Mouse (Mus musculus) liver, embryonic 16.5 days (tissue): ENCODE measurements at regions not wholly inside any gene's neighbourhood (a gene's known extent, or its start where the extent isn't known, plus 50 kb on each side); places are given as distances from the start of the nearest gene placed in this dataset.

Experiments used
- ATAC-seq: fragments of 200-750 bp; cut with Nextera tagmentation; 2 replicates; pipeline ENCODE4 v1.8.0; 2017; ENCODE audit warnings: low read depth, mild to moderate bottlenecking, moderate number of reproducible peaks, moderate library complexity
- H3K27ac ChIP-seq: fragments of 300-500 bp; sonication (generic); 2 replicates; pipeline ENCODE4 v1.5.1; 2014; ENCODE audit warnings: mild to moderate bottlenecking, low read length
- H3K27me3 ChIP-seq: fragments of 300-500 bp; sonication (generic); 2 replicates; pipeline ENCODE4 v1.6.1; 2014; ENCODE audit warnings: low read depth, low read length, mixed read lengths; ENCODE audit not compliant: control insufficient read depth, insufficient read depth
- H3K36me3 ChIP-seq: fragments of 300-500 bp; sonication (generic); 2 replicates; pipeline ENCODE4 v1.6.1; 2014; ENCODE audit warnings: mild to moderate bottlenecking; ENCODE audit not compliant: control insufficient read depth, insufficient read depth
- H3K4me1 ChIP-seq: fragments of 300-500 bp; sonication (generic); 2 replicates; pipeline ENCODE4 v1.6.1; 2014; ENCODE audit warnings: low read depth, low read length, mixed read lengths; ENCODE audit not compliant: control insufficient read depth
- H3K4me2 ChIP-seq: fragments of 300-500 bp; sonication (generic); 2 replicates; pipeline ENCODE4 v1.6.1; 2014; ENCODE audit warnings: low read depth, low read length, mixed read lengths
- H3K4me3 ChIP-seq: fragments of 300-500 bp; sonication (generic); 2 replicates; pipeline ENCODE4 v1.5.1; 2014; ENCODE audit warnings: low read depth, mild to moderate bottlenecking, low read length
- H3K9ac ChIP-seq: fragments of 300-500 bp; sonication (generic); 2 replicates; pipeline ENCODE4 v1.6.1; 2014; ENCODE audit warnings: low read depth, low read length
- H3K9me3 ChIP-seq: fragments of 300-500 bp; sonication (generic); replicated peaks from 2 replicates; pipeline ENCODE4 v1.6.1; 2016; ENCODE audit warnings: low read length; ENCODE audit not compliant: control insufficient read depth
- WGBS: fragments of 180-500 bp; shearing (Covaris S2); extraction: QIAGEN DNeasy Blood & Tissue Kit; methylation state at CpG from one replicate; pipeline ENCODE4 v1.1.7; 2014; ENCODE audit not compliant: insufficient replicate concordance; 5-methylcytosine and 5-hydroxymethylcytosine counted together

- 35% methylated on average over 2 of the region's 2 CpGs for WGBS
- no peak overlapping the region for H3K9ac ChIP-seq
- no peaks in the 10 kb centered on the region for H3K9me3 ChIP-seq
- H3K36me3 ChIP-seq = no peaks in the 10 kb centered on the region
- no peak overlapping the region for H3K27ac ChIP-seq
- H3K4me2 ChIP-seq = no peak overlapping the region
- no peaks in the 10 kb centered on the region for H3K27me3 ChIP-seq
- H3K4me1 ChIP-seq = no peaks in the 10 kb centered on the region
- no peak for ATAC-seq
- no peak overlapping the region for H3K4me3 ChIP-seq
These were observed 318.9 kb downstream of the Sv2b start for GRCm38 (mm10) chr7:74990198-74990597.

- H3K27ac ChIP-seq = no peak overlapping the region
- H3K4me2 ChIP-seq = no peak overlapping the region
- H3K27me3 ChIP-seq = no peaks in the 10 kb centered on the region
- no peak overlapping the region for H3K9ac ChIP-seq
- H3K36me3 ChIP-seq = no peaks in the 10 kb centered on the region
- no peaks in the 10 kb centered on the region for H3K4me1 ChIP-seq
- WGBS = 43% methylated on average over 2 of the region's 2 CpGs
- no peaks in the 10 kb centered on the region for H3K9me3 ChIP-seq
- no peak overlapping the region for H3K4me3 ChIP-seq
- ATAC-seq = no peak
These were observed 329.6 kb downstream of the Sv2b start for GRCm38 (mm10) chr7:74979479-74979878.

GRCm38 (mm10) chr7:74975986-74976385, 333.1 kb downstream of the Sv2b start:
- Histone ChIP-seq H3K27ac (no peak overlapping the region), H3K4me3 (no peak overlapping the region), H3K4me2 (no peak overlapping the region), H3K4me1 (no peaks in the 10 kb centered on the region), H3K9me3 (no peaks in the 10 kb centered on the region), H3K36me3 (no peaks in the 10 kb centered on the region), H3K27me3 (no peaks in the 10 kb centered on the region), H3K9ac (no peak overlapping the region)
- ATAC-seq = no peak

- WGBS = 15% methylated on average over 3 of the region's 3 CpGs
- Histone ChIP-seq H3K36me3 (no peaks in the 10 kb centered on the region), H3K4me1 (no peaks in the 10 kb centered on the region), H3K9me3 (no peaks in the 10 kb centered on the region), H3K27me3 (no peaks in the 10 kb centered on the region), H3K27ac (no peak overlapping the region), H3K4me3 (no peak overlapping the region), H3K4me2 (no peak overlapping the region), H3K9ac (no peak overlapping the region)
- ATAC-seq = no peak
These were observed 334.6 kb downstream of the Sv2b start for GRCm38 (mm10) chr7:74974448-74974847.

GRCm38 (mm10) chr7:74944421-74945098, 364.5 kb downstream of the Sv2b start:
- no peak for ATAC-seq
- no peaks in the 10 kb centered on the region for H3K36me3 ChIP-seq
- no peak overlapping the region for H3K27ac ChIP-seq
- H3K9ac ChIP-seq = no peak overlapping the region
- H3K4me1 ChIP-seq = no peaks in the 10 kb centered on the region
- H3K4me2 ChIP-seq = no peak overlapping the region
- 45% methylated on average over 5 of the region's 5 CpGs for WGBS
- no peak overlapping the region for H3K4me3 ChIP-seq
- H3K9me3 ChIP-seq = no peaks in the 10 kb centered on the region
- H3K27me3 ChIP-seq = no peaks in the 10 kb centered on the region

- no peaks in the 10 kb centered on the region for H3K36me3 ChIP-seq
- no peak overlapping the region for H3K4me2 ChIP-seq
- H3K4me1 ChIP-seq = no peaks in the 10 kb centered on the region
- no peaks in the 10 kb centered on the region for H3K9me3 ChIP-seq
- no peak overlapping the region for H3K27ac ChIP-seq
- 62% methylated on average over 4 of the region's 4 CpGs for WGBS
- H3K9ac ChIP-seq = no peak overlapping the region
- H3K4me3 ChIP-seq = no peak overlapping the region
- no peaks in the 10 kb centered on the region for H3K27me3 ChIP-seq
- ATAC-seq = no peak
These were observed 366.1 kb downstream of the Sv2b start for GRCm38 (mm10) chr7:74942917-74943316.

GRCm38 (mm10) chr7:74942146-74942545, 366.9 kb downstream of the Sv2b start:
- Histone ChIP-seq H3K4me2 (no peak overlapping the region), H3K36me3 (no peaks in the 10 kb centered on the region), H3K9me3 (no peaks in the 10 kb centered on the region), H3K27ac (no peak overlapping the region), H3K4me3 (no peak overlapping the region), H3K27me3 (no peaks in the 10 kb centered on the region), H3K9ac (no peak overlapping the region), H3K4me1 (no peaks in the 10 kb centered on the region)
- ATAC-seq = no peak
- 52% methylated on average over 3 of the region's 3 CpGs for WGBS

- ATAC-seq = peak; percentile 15; the same call in 1 of the 2 replicates
- Histone ChIP-seq H3K9me3 (no peaks in the 10 kb centered on the region), H3K27me3 (no peaks in the 10 kb centered on the region), H3K9ac (peak overlapping the region; percentile 32; the same call in 1 of the 2 replicates), H3K4me3 (no peak overlapping the region), H3K4me2 (peak overlapping the region; percentile 38), H3K4me1 (peaks cover 27% of the 10 kb centered on the region), H3K36me3 (no peaks in the 10 kb centered on the region), H3K27ac (peak overlapping the region; percentile 79)
- WGBS = 27% methylated on average over 8 of the region's 8 CpGs
These were observed 374.7 kb upstream of the Slco3a1 start for GRCm38 (mm10) chr7:74929142-74929829.

- Histone ChIP-seq H3K9me3 (no peaks in the 10 kb centered on the region), H3K4me3 (no peak overlapping the region), H3K27ac (peak overlapping the region; percentile 79), H3K27me3 (no peaks in the 10 kb centered on the region), H3K9ac (peak overlapping the region; percentile 32; the same call in 1 of the 2 replicates), H3K4me1 (peaks cover 27% of the 10 kb centered on the region), H3K36me3 (no peaks in the 10 kb centered on the region), H3K4me2 (peak overlapping the region; percentile 38)
- 13% methylated on average over 6 of the region's 6 CpGs for WGBS
- ATAC-seq = peak; percentile 95
These were observed 373.8 kb upstream of the Slco3a1 start for GRCm38 (mm10) chr7:74928226-74928927.
